Mouse (Mus musculus) bone marrow, adult 2 months (tissue): ENCODE measurements around the gene Fbp2. TPM values are rescaled to one million over a fixed set of nuclear protein-coding genes. Genes with fewer than 3 reads are reported as not detected.
"Not testable (repeated sequence)": the region's sequence is repeated elsewhere in the genome, so short reads cannot be mapped to it uniquely, and the experiment has no call there.

Experiments used
- H3K27ac ChIP-seq: fragments of 200-500 bp; 2 replicates; pipeline ENCODE4 v1.5.1; 2012; ENCODE audit warnings: low read depth, mild to moderate bottlenecking, control low read depth, inconsistent platforms, low read length; ENCODE audit not compliant: control insufficient read depth, poor library complexity, insufficient read depth
- H3K4me1 ChIP-seq: fragments of 200-500 bp; 2 replicates; pipeline ENCODE4 v1.6.1; 2011; ENCODE audit warnings: low read length; ENCODE audit not compliant: control insufficient read depth, insufficient read depth
- H3K4me3 ChIP-seq: fragments of 200-500 bp; replicated peaks from 2 replicates; pipeline ENCODE3; 2011; ENCODE audit warnings: mild to moderate bottlenecking, low read depth, low read length, control low read depth; ENCODE audit not compliant: control insufficient read depth
- CTCF ChIP-seq: fragments of 200-500 bp; IDR thresholded peaks from 2 replicates; pipeline ENCODE4 v1.5.1; 2011; ENCODE audit warnings: low read length, control low read depth; ENCODE audit not compliant: control insufficient read depth, insufficient read depth
- POLR2A ChIP-seq: fragments of 200-500 bp; IDR thresholded peaks from 2 replicates; pipeline ENCODE4 v1.6.1; 2011; ENCODE audit warnings: low read depth, mild to moderate bottlenecking, control low read depth, low read length, borderline replicate concordance; ENCODE audit not compliant: control insufficient read depth
- WGBS: fragments of 180-500 bp; shearing (Covaris S2); methylation state at CpG from one replicate; pipeline ENCODE4 v1.1.7; 2018; 5-methylcytosine and 5-hydroxymethylcytosine counted together
- polyA plus RNA-seq: library from polyadenylated mRNA; stranded (reverse); fragments of >200 nt; gene quantifications from 2 replicates; pipeline ENCODE4 v1.2.4, GENCODE M21; 2011; ENCODE audit warnings: low replicate concordance; ENCODE audit not compliant: missing spikeins, insufficient read depth, insufficient read length

Gene Fbp2
- polyA plus RNA-seq, 1 experiment, result not detected

- Histone ChIP-seq H3K4me3 (no peak overlapping the region), H3K27ac (no peak overlapping the region), H3K4me1 (no peaks in the 10 kb centered on the region; the same call in none of the 2 replicates)
- no peak for TF ChIP-seq POLR2A
- TF ChIP-seq CTCF, result no peak
- 88% methylated on average over 1 of the region's 1 CpGs for WGBS
Observed at GRCm38 (mm10) chr13:62876111-62876510, 17.9 kb upstream of the Fbp2 start.

GRCm38 (mm10) chr13:62872252-62872651 is 14.0 kb upstream of the Fbp2 start:
- Histone ChIP-seq H3K4me1 (no peaks in the 10 kb centered on the region; the same call in 1 of the 2 replicates), H3K27ac (no peak overlapping the region), H3K4me3 (no peak overlapping the region)
- TF ChIP-seq CTCF (no peak), POLR2A (no peak)
- WGBS, result 75% methylated on average over 3 of the region's 3 CpGs

GRCm38 (mm10) chr13:62870605-62871004 is 12.4 kb upstream of the Fbp2 start:
- Histone ChIP-seq H3K4me1 (no peaks in the 10 kb centered on the region; the same call in 1 of the 2 replicates), H3K27ac (no peak overlapping the region), H3K4me3 (no peak overlapping the region)
- WGBS, result 86% methylated on average over 2 of the region's 2 CpGs
- TF ChIP-seq POLR2A, result no peak
- no peak for TF ChIP-seq CTCF

GRCm38 (mm10) chr13:62866817-62867216 is 8.6 kb upstream of the Fbp2 start:
- no peaks in the 10 kb centered on the region for H3K4me1 ChIP-seq
- 87% methylated on average over 4 of the region's 4 CpGs for WGBS
- H3K27ac ChIP-seq, result no peak overlapping the region

GRCm38 (mm10) chr13:62865651-62866315 is 7.6 kb upstream of the Fbp2 start:
- no peak overlapping the region for H3K27ac ChIP-seq
- WGBS, result 84% methylated on average over 11 of the region's 11 CpGs
- H3K4me1 ChIP-seq, result no peaks in the 10 kb centered on the region
- H3K4me3 ChIP-seq, result no peak overlapping the region
- TF ChIP-seq POLR2A (no peak), CTCF (no peak)

More at GRCm38 (mm10) chr13:62866817-62867216, 8.6 kb upstream of the Fbp2 start:
- TF ChIP-seq POLR2A (no peak), CTCF (no peak)
- H3K4me3 ChIP-seq, result no peak overlapping the region

- TF ChIP-seq POLR2A (no peak), CTCF (no peak)
- Histone ChIP-seq H3K27ac (no peak overlapping the region), H3K4me3 (no peak overlapping the region), H3K4me1 (no peaks in the 10 kb centered on the region)
- 72% methylated on average over 6 of the region's 6 CpGs for WGBS
Observed at GRCm38 (mm10) chr13:62863771-62864170, 5.5 kb upstream of the Fbp2 start.

GRCm38 (mm10) chr13:62862875-62863274 is 4.7 kb upstream of the Fbp2 start:
- Histone ChIP-seq H3K27ac (no peak overlapping the region), H3K4me3 (no peak overlapping the region), H3K4me1 (no peaks in the 10 kb centered on the region)
- whole genome bisulfite sequencing, result 81% methylated on average over 3 of the region's 3 CpGs
- TF ChIP-seq POLR2A (no peak), CTCF (no peak)

GRCm38 (mm10) chr13:62860068-62860467 is 1.8 kb upstream of the Fbp2 start:
- no peak overlapping the region for H3K4me3 ChIP-seq
- H3K27ac ChIP-seq, result no peak overlapping the region
- 88% methylated on average over 4 of the region's 4 CpGs for WGBS
- no peaks in the 10 kb centered on the region; the same call in 1 of the 2 replicates for H3K4me1 ChIP-seq
- TF ChIP-seq POLR2A (no peak), CTCF (no peak)

GRCm38 (mm10) chr13:62859251-62859650 is 1.0 kb upstream of the Fbp2 start:
- H3K4me3 ChIP-seq, H3K4me1 ChIP-seq, H3K27ac ChIP-seq: not testable (repeated sequence)
- 28% methylated on average over 10 of the region's 10 CpGs for WGBS
